Mouse (Mus musculus) ES-E14 (cell line): ENCODE measurements around the gene Tmem260. TPM values are rescaled to one million over a fixed set of nuclear protein-coding genes. Genes with fewer than 3 reads are reported as not detected.
"Not testable (repeated sequence)": the region's sequence is repeated elsewhere in the genome, so short reads cannot be mapped to it uniquely, and the experiment has no call there.

Experiments used
- DNase-seq: peaks from one replicate; pipeline ENCODE4 v3.0.0-alpha.2; 2013; ENCODE audit warnings: low read depth, low spot score
- H3K27ac ChIP-seq: 2 replicates; pipeline ENCODE4 v1.5.1; 2012; ENCODE audit warnings: low read depth, mild to moderate bottlenecking, low read length, moderate library complexity, mixed read lengths; ENCODE audit not compliant: poor library complexity, insufficient read depth, severe bottlenecking
- H3K36me3 ChIP-seq: 2 replicates; pipeline ENCODE4 v1.6.1; 2012; ENCODE audit warnings: mild to moderate bottlenecking, low read length, moderate library complexity, mixed read lengths; ENCODE audit not compliant: control insufficient read depth, poor library complexity, insufficient read depth, severe bottlenecking
- H3K4me1 ChIP-seq, 2 experiments: fragments of 150-350 bp in 1 of 2; sonication (generic) in 1 of 2; 2 replicates each; pipeline ENCODE4 v1.6.1; 2012; ENCODE audit warnings: low read length in 2 of 2, mild to moderate bottlenecking in 1 of 2, mixed read lengths in 1 of 2; ENCODE audit not compliant: control insufficient read depth in 2 of 2, insufficient read depth in 2 of 2, poor library complexity in 1 of 2
- H3K4me3 ChIP-seq, 2 experiments: fragments of 150-350 bp in 1 of 2; sonication (generic) in 1 of 2; 2 replicates each; pipeline ENCODE4 v1.5.1; 2012; ENCODE audit warnings: low read length in 2 of 2, low read depth in 1 of 2, mild to moderate bottlenecking in 1 of 2, mixed read lengths in 1 of 2; ENCODE audit not compliant: insufficient read depth in 1 of 2, poor library complexity in 1 of 2, severe bottlenecking in 1 of 2
- H3K9ac ChIP-seq: 2 replicates; pipeline ENCODE4 v1.6.1; 2012; ENCODE audit warnings: low read depth, mild to moderate bottlenecking, low read length, mixed read lengths; ENCODE audit not compliant: poor library complexity, insufficient read depth, severe bottlenecking
- H3K9me3 ChIP-seq: fragments of 150-350 bp; sonication (generic); 2 replicates; pipeline ENCODE4 v1.6.1; 2012; ENCODE audit warnings: low read depth, mild to moderate bottlenecking, low read length; ENCODE audit not compliant: control insufficient read depth, insufficient read depth
- CHD2 ChIP-seq: IDR thresholded peaks from 2 replicates; pipeline ENCODE4 v1.6.1; 2014; ENCODE audit warnings: mild to moderate bottlenecking, low read depth, low read length, inconsistent platforms
- HCFC1 ChIP-seq: IDR thresholded peaks from 2 replicates; pipeline ENCODE4 v1.6.1; 2012; ENCODE audit warnings: low read length, inconsistent platforms, borderline replicate concordance; ENCODE audit not compliant: insufficient read depth
- MAFK ChIP-seq: IDR thresholded peaks from 2 replicates; pipeline ENCODE4 v1.6.1; 2014; ENCODE audit warnings: mild to moderate bottlenecking, low read depth, low read length, inconsistent platforms; ENCODE audit not compliant: insufficient read depth
- ZC3H11A ChIP-seq: IDR thresholded peaks from 2 replicates; pipeline ENCODE4 v1.6.1; 2012; ENCODE audit warnings: low read depth, mild to moderate bottlenecking, inconsistent platforms, low read length, borderline replicate concordance
- ZNF384 ChIP-seq: IDR thresholded peaks from 2 replicates; pipeline ENCODE4 v1.6.1; 2012; ENCODE audit warnings: low read depth, low read length, inconsistent platforms
- in situ Hi-C, 2 experiments: fragments of 600-800 bp; cut with MboI; formaldehyde crosslinking; loops; one replicate each; pipeline ENCODE4 v1.15.1; 2025; ENCODE audit warnings: low sequenced_read_pairs in 2 of 2, inconsistent platforms in 1 of 2; ENCODE audit not compliant: unreplicated experiment in 2 of 2
- total RNA-seq: library from RNA; depleted of rRNA; stranded (reverse); fragments of 300-350 nt; gene quantifications from 2 replicates; pipeline ENCODE4 v1.2.3, GENCODE M21; 2012

Tmem260 gene
- total RNA-seq, 1 experiment: 2.1 TPM

- no peaks in the 10 kb centered on the region for H3K9me3 ChIP-seq
- no peak overlapping the region for H3K27ac ChIP-seq
- H3K36me3 ChIP-seq: no peaks in the 10 kb centered on the region
- DNase-seq: peak; percentile 12
- TF ChIP-seq MAFK (no peak), HCFC1 (no peak), ZC3H11A (no peak), ZNF384 (no peak), CHD2 (no peak)
- H3K4me1 ChIP-seq: no peaks in the 10 kb centered on the region; a peak in 1 of 4 replicates
- H3K9ac ChIP-seq: no peak overlapping the region
- in situ Hi-C loops: no loop called here
- no peak overlapping the region for H3K4me3 ChIP-seq
These were observed 29.4 kb downstream of the Tmem260 start for GRCm38 (mm10) chr14:48475370-48475769.

DNA sequence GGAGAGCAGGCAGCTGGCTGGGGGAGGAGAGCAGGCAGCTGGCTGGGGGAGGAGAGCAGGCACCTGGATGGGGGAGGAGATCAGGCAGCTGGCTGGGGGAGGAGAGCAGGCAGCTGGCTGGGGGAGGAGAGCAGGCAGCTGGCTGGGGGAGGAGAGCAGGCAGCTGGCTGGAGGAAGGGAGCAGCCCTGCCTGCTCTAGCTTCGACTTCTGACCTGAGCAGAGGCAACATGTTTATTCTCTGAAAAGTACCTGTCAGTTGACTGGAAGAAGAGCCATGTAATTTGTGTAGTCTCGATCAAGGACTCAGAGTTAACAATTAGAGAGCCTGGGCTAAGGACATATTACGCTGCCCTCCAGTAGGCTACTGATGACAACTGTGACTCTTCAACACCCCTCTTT lies 29.9 kb downstream of the Tmem260 start:
- H3K4me1 ChIP-seq, in situ Hi-C loops, H3K9me3 ChIP-seq, H3K4me3 ChIP-seq, DNase-seq, H3K36me3 ChIP-seq, H3K27ac ChIP-seq, H3K9ac ChIP-seq: not testable (repeated sequence)

DNA sequence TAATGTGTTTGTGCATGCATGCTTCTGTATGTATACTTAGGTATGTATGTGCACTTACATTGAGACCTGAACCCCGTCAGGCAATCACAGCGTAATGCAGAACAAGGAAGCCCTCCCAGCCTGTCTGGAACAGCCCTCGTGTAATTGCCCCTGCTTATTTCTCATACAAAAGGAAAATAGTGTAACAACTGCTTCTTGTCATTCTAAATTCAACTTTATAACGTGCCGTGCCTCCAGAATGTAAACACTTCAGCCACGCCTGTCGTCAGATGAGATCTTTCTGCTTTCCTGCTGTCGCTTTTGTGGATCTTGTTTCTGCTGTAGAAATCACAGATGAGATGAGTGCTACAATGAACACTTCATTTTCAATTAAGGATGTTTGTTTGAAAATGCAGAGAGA lies 30.4 kb downstream of the Tmem260 start:
- H3K9ac ChIP-seq: no peak overlapping the region
- DNase-seq: no peak
- H3K4me1 ChIP-seq: no peaks in the 10 kb centered on the region; a peak in 1 of 4 replicates
- no peaks in the 10 kb centered on the region for H3K9me3 ChIP-seq
- TF ChIP-seq CHD2: no peak
- TF ChIP-seq MAFK: no peak
- TF ChIP-seq HCFC1: no peak
- TF ChIP-seq ZC3H11A: no peak
- no peak for TF ChIP-seq ZNF384
- in situ Hi-C loops: no loop called here
- no peak overlapping the region for H3K27ac ChIP-seq
- no peaks in the 10 kb centered on the region for H3K36me3 ChIP-seq
- H3K4me3 ChIP-seq: no peak overlapping the region

DNA sequence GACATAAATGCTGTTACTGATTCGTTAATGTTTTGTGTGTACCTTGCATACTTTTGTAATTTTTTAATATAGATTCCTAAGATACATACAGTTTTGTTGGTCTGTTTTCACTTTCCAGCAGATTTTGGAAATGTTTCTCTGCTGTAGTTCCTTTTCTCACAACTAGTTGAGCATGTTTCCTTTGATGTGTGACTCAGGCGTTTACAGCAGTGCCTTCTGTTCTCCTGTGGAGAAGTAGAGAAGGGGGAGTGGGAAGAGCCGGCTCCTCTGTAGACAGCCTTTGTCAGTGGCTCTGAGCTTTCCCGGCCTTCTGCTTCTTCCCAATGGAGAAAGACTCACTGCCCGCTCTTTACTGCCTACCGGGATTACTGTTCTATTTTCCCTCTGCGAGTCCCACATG lies 35.7 kb downstream of the Tmem260 start:
- no peak for DNase-seq
- no peaks in the 10 kb centered on the region for H3K9me3 ChIP-seq

DNA sequence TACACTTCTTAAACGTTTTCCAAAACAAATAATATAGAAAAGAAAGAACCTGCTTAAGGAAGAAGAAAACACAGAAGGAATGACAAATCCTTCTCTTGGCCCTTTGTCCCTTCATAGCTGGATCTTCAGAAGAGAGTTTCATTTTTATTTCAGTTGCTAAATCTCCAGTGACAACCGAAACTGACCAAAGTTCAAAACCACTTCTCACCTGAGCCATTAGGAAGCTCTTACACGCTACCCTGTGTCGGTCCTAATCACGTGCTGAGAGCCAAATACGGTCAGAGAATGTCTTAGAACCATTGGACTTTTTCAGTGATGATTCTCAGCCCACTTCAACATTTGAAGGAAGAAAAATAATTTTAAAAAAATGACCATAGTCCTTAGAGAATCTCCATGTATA lies 36.8 kb downstream of the Tmem260 start:
- in situ Hi-C loops: no loop called here
- H3K27ac ChIP-seq: no peak overlapping the region
- TF ChIP-seq CHD2: no peak
- TF ChIP-seq ZNF384: no peak
- TF ChIP-seq MAFK: no peak
- no peak for TF ChIP-seq ZC3H11A
- TF ChIP-seq HCFC1: no peak
- H3K9me3 ChIP-seq: no peaks in the 10 kb centered on the region
- no peaks in the 10 kb centered on the region for H3K36me3 ChIP-seq
- DNase-seq: no peak
- no peak overlapping the region for H3K9ac ChIP-seq
- H3K4me3 ChIP-seq: no peak overlapping the region
- no peaks in the 10 kb centered on the region for H3K4me1 ChIP-seq

More for the DNA sequence above, 35.7 kb downstream of the Tmem260 start:
- H3K9ac ChIP-seq: no peak overlapping the region
- H3K36me3 ChIP-seq: no peaks in the 10 kb centered on the region
- H3K4me1 ChIP-seq: no peaks in the 10 kb centered on the region
- TF ChIP-seq ZNF384 (no peak), CHD2 (no peak), ZC3H11A (no peak), HCFC1 (no peak), MAFK (no peak)
- H3K4me3 ChIP-seq: no peak overlapping the region
- H3K27ac ChIP-seq: no peak overlapping the region
- in situ Hi-C loops: no loop called here
